Mouse (Mus musculus): Measurements from ENCODE around the gene Rgp1. TPM values are rescaled to one million over a fixed set of nuclear protein-coding genes. Genes with fewer than 3 reads are reported as not detected.
A peak's percentile ranks its signal among the peaks of the same experiment; 100 is the strongest.
"Not testable (repeated sequence)": the region's sequence is repeated elsewhere in the genome, so short reads cannot be mapped to it uniquely, and the experiment has no call there.

Gene Rgp1
- polyA plus RNA-seq (2016; fragmentation: Nextera tagmentation; extraction: Ambion mirVana): 20.9 and 29.7 TPM in 2 replicates

- no peaks in the 10 kb centered on the region for H3K27me3 ChIP-seq (ENCODE audit: insufficient read depth, poor library complexity, severe bottlenecking)
- under 1% methylated on average over 75 of the region's 76 CpGs for WGBS
- peaks cover 37% of the 10 kb centered on the region for H3K4me1 ChIP-seq
- peak within 1 kb of the TSS; percentile 92 for H3K4me3 ChIP-seq
- peak within 1 kb of the TSS; percentile 97 for H3K27ac ChIP-seq
- peaks cover 57% of the 10 kb centered on the region for H3K36me3 ChIP-seq
- no peaks in the 10 kb centered on the region for H3K9me3 ChIP-seq
- peak; percentile 95 for DNase-seq (ENCODE audit: low spot score)
Measured at GRCm38 (mm10) chr4:43578376-43579204, at the start of gene Rgp1, which contains the start of gene Gba2. TSS of gene Rgp1 (plus strand) at chr4:43578715. TSS of gene Gba2 (minus strand) at chr4:43578873.

- no peak for DNase-seq (ENCODE audit: low spot score)
- Histone ChIP-seq H3K36me3 (peaks cover 47% of the 10 kb centered on the region), H3K4me1 (peaks cover 18% of the 10 kb centered on the region), H3K27me3 (ENCODE audit: insufficient read depth, poor library complexity, severe bottlenecking) (peaks cover 8% of the 10 kb centered on the region; the same call in 1 of the 2 replicates), H3K27ac (no peak overlapping the region), H3K4me3 (no peak overlapping the region), H3K9me3 (no peaks in the 10 kb centered on the region)
- 53% methylated on average over 8 of the region's 8 CpGs for WGBS
Measured at GRCm38 (mm10) chr4:43530081-43530501, 48.4 kb upstream of the Rgp1 start.

DNA sequence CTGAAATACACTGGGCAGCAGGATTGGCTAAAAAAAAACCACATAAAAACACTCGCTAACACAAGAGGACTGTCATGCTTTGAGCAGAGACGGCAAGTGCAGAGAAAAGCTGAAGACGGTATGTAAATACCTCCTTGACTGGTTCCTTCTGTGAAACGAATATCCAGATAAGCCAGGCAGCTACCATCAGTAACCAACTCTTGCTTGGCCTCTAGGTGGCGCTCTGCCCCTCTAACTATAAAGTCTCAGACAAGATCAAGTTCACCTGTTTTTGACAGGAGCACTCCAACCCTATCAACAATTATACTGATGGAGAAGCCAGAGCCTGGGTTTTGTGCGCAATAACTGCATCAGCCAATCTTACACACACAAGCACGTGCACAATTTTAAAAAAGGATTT is 47.9 kb upstream of the Rgp1 start:
- no peak overlapping the region for H3K4me3 ChIP-seq
- no peak overlapping the region for H3K27ac ChIP-seq
- 20% methylated on average over 7 of the region's 7 CpGs for WGBS
- DNase-seq (ENCODE audit: low spot score): peak; percentile 85
- peaks cover 5% of the 10 kb centered on the region; the same call in 1 of the 2 replicates for H3K27me3 ChIP-seq (ENCODE audit: insufficient read depth, poor library complexity, severe bottlenecking)
- H3K9me3 ChIP-seq: no peaks in the 10 kb centered on the region
- peaks cover 18% of the 10 kb centered on the region for H3K4me1 ChIP-seq
- peaks cover 52% of the 10 kb centered on the region for H3K36me3 ChIP-seq

- peaks cover 79% of the 10 kb centered on the region for H3K36me3 ChIP-seq
- H3K27ac ChIP-seq: no peak overlapping the region
- H3K4me1 ChIP-seq: peaks cover 18% of the 10 kb centered on the region
- 88% methylated on average over 9 of the region's 9 CpGs for WGBS
- no peak overlapping the region for H3K4me3 ChIP-seq
- DNase-seq (ENCODE audit: low spot score): no peak
- H3K27me3 ChIP-seq (ENCODE audit: insufficient read depth, poor library complexity, severe bottlenecking): no peaks in the 10 kb centered on the region
- H3K9me3 ChIP-seq: no peaks in the 10 kb centered on the region
Measured at GRCm38 (mm10) chr4:43533270-43533669, 45.2 kb upstream of the Rgp1 start.

DNA sequence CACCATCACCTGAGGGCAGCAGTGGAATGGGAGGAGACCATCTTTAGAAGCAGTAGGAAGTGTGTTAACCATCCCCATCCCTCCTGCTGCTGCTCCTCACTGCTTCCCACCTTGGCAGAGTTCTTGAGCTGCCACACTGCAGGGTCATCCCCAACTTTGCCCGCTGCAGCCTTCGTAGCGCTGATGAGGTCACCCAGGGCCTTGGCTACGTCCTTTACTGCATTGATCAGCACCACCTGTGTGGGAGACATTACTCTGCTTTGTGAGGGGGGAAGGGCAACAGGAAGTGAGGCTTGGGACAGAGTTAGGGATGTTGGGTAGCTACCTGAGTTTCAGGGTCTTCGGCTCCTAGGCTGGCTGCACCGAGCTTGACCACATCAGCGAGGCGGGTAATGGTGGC is 42.9 kb upstream of the Rgp1 start:
- Histone ChIP-seq H3K36me3 (peaks cover 98% of the 10 kb centered on the region), H3K4me3 (no peak overlapping the region), H3K27me3 (ENCODE audit: insufficient read depth, poor library complexity, severe bottlenecking) (no peaks in the 10 kb centered on the region), H3K4me1 (peaks cover 11% of the 10 kb centered on the region; the same call in 1 of the 2 replicates), H3K9me3 (no peaks in the 10 kb centered on the region), H3K27ac (no peak overlapping the region)
- 96% methylated on average over 8 of the region's 8 CpGs for WGBS
- no peak for DNase-seq (ENCODE audit: low spot score)

DNA sequence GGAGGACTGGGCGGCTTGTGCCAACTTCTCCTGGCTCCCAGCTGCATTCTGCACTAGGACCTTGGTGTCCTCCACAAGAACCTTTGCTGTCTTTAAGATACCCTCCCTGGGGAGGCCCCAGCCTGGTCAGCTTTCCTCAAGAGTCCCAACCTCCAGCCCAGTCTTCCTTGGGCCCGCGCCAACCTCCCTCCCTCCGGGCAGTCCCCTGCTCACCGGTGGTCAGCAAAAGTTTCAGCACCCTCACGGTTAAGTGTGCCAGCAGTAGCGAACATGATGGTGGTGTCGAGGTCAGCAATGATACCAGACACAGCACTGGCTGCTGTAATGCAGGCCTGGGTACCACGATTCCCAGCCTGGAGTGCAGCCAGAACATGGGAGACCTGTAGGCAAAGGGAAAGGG is 42.5 kb upstream of the Rgp1 start:
- H3K27ac ChIP-seq: no peak overlapping the region
- no peak overlapping the region for H3K4me3 ChIP-seq
- 95% methylated on average over 9 of the region's 9 CpGs for WGBS
- H3K27me3 ChIP-seq (ENCODE audit: insufficient read depth, poor library complexity, severe bottlenecking): no peaks in the 10 kb centered on the region
- peaks cover 7% of the 10 kb centered on the region; the same call in 1 of the 2 replicates for H3K4me1 ChIP-seq
- H3K36me3 ChIP-seq: peaks cover 100% of the 10 kb centered on the region
- DNase-seq (ENCODE audit: low spot score): no peak
- no peaks in the 10 kb centered on the region for H3K9me3 ChIP-seq

GRCm38 (mm10) chr4:43542044-43542443 is 36.5 kb upstream of the Rgp1 start:
- Histone ChIP-seq H3K36me3 (peaks cover 99% of the 10 kb centered on the region), H3K27ac (no peak overlapping the region), H3K4me1 (no peaks in the 10 kb centered on the region), H3K9me3 (no peaks in the 10 kb centered on the region), H3K4me3 (no peak overlapping the region), H3K27me3 (ENCODE audit: insufficient read depth, poor library complexity, severe bottlenecking) (no peaks in the 10 kb centered on the region)
- DNase-seq (ENCODE audit: low spot score): no peak
- WGBS: 74% methylated on average over 3 of the region's 3 CpGs

DNA sequence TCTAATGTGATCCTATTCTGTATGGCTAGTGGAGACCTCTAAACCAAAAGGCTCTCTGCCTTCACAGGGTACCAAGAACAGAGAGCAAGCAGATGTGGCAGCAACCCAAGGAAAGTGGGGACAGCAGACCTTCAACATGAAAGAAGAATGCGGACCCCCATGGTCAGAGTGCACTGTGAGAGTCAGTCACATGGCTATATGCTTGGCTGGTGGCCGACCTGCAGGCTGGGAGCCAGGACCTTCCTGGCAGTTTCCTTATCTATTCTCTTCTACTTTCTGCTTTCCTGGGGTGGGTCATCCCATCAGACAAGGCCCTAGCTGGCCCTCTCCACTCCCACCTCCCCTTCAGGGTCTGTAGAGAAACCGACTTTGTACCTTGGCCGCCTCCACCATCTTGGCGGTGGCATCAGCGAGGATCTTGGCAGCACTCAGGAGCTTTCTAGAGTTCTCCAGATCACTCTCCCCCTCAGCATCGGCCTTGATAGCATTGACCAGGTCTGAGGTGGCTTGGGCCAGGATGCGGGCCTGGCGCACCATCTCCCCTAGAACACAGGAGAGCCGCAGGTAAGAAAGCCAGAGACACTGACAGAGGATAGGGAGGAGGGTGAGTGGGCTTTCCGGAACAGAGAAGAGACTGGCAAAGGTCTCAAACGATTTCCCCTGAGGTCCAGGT is 32.0 kb upstream of the Rgp1 start:
- Histone ChIP-seq H3K9me3 (no peaks in the 10 kb centered on the region), H3K36me3 (peaks cover 100% of the 10 kb centered on the region), H3K4me1 (no peaks in the 10 kb centered on the region), H3K27ac (no peak overlapping the region), H3K27me3 (ENCODE audit: insufficient read depth, poor library complexity, severe bottlenecking) (no peaks in the 10 kb centered on the region), H3K4me3 (no peak overlapping the region)
- WGBS: 90% methylated on average over 12 of the region's 12 CpGs
- no peak for DNase-seq (ENCODE audit: low spot score)

- H3K4me3 ChIP-seq: no peak overlapping the region
- H3K27ac ChIP-seq: no peak overlapping the region
- no peaks in the 10 kb centered on the region for H3K4me1 ChIP-seq
- H3K36me3 ChIP-seq: peaks cover 100% of the 10 kb centered on the region
- 0 out of 2 replicates have a peak, but pooled peaks cover 2% of the 10 kb centered on the region for H3K9me3 ChIP-seq
- no peaks in the 10 kb centered on the region for H3K27me3 ChIP-seq (ENCODE audit: insufficient read depth, poor library complexity, severe bottlenecking)
- DNase-seq (ENCODE audit: low spot score): no peak
- WGBS: 88% methylated on average over 8 of the region's 8 CpGs
Measured at GRCm38 (mm10) chr4:43547160-43547559, 31.4 kb upstream of the Rgp1 start.

GRCm38 (mm10) chr4:43549055-43549454 is 29.5 kb upstream of the Rgp1 start:
- Histone ChIP-seq H3K4me3 (no peak overlapping the region), H3K27me3 (ENCODE audit: insufficient read depth, poor library complexity, severe bottlenecking) (no peaks in the 10 kb centered on the region), H3K4me1 (no peaks in the 10 kb centered on the region), H3K9me3 (0 out of 2 replicates have a peak, but pooled peaks cover 2% of the 10 kb centered on the region), H3K27ac (no peak overlapping the region), H3K36me3 (peaks cover 100% of the 10 kb centered on the region)
- 90% methylated on average over 12 of the region's 12 CpGs for WGBS
- DNase-seq (ENCODE audit: low spot score): no peak

DNA sequence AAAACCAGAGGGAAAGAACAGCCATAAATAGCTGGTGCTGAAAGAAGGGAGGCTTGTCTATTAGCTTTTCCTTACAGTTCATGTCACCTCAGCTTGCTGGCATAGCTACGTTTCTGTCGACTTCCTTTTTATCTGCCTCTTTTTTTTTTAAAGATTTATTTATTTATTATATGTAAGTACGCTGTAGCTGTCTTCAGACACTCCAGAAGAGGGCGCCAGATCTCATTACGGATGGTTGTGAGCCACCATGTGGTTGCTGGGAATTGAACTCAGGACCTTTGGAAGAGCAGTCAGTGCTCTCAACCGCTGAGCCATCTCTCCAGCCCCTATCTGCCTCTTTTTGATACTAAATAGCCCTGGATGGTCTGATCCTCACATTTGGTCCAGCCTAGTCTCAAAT is 26.7 kb upstream of the Rgp1 start:
- H3K9me3 ChIP-seq; H3K27ac ChIP-seq; DNase-seq (ENCODE audit: low spot score); H3K4me1 ChIP-seq; H3K4me3 ChIP-seq; H3K27me3 ChIP-seq (ENCODE audit: insufficient read depth, poor library complexity, severe bottlenecking): not testable (repeated sequence)
- 89% methylated on average over 6 of the region's 6 CpGs for WGBS
- peaks cover 100% of the 10 kb centered on the region for H3K36me3 ChIP-seq

GRCm38 (mm10) chr4:43552437-43552836 is 26.1 kb upstream of the Rgp1 start:
- H3K4me1 ChIP-seq: peaks cover 5% of the 10 kb centered on the region
- H3K27ac ChIP-seq: no peak overlapping the region
- no peaks in the 10 kb centered on the region for H3K27me3 ChIP-seq (ENCODE audit: insufficient read depth, poor library complexity, severe bottlenecking)
- 96% methylated on average over 5 of the region's 5 CpGs for WGBS
- peaks cover 100% of the 10 kb centered on the region for H3K36me3 ChIP-seq
- H3K9me3 ChIP-seq: 0 out of 2 replicates have a peak, but pooled peaks cover 2% of the 10 kb centered on the region
- H3K4me3 ChIP-seq: no peak overlapping the region
- DNase-seq (ENCODE audit: low spot score): no peak

DNA sequence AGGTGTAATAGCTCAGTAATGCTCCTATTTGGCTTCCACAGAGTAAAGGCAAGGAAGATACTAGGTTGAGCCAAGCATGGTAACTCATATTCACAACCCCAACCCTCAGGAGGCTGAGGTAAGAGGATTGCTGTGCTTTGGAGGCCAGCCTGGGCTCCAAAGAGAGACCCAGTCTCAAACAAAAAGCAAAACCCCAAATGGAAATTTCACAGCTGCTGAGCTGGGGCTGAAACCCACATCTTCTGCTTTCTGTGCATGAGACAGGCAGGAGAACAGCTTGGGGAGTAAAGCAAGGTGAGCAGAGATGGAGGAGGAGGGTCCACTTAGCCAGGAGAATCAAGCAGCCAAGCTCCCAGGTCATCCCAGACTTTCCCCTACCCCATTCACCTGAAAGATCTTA is 24.6 kb upstream of the Rgp1 start:
- Histone ChIP-seq H3K9me3 (0 out of 2 replicates have a peak, but pooled peaks cover 2% of the 10 kb centered on the region), H3K4me1 (peaks cover 20% of the 10 kb centered on the region), H3K27me3 (ENCODE audit: insufficient read depth, poor library complexity, severe bottlenecking) (no peaks in the 10 kb centered on the region), H3K4me3 (no peak overlapping the region), H3K27ac (no peak overlapping the region), H3K36me3 (peaks cover 87% of the 10 kb centered on the region)
- DNase-seq (ENCODE audit: low spot score): no peak
